Mouse (Mus musculus) thymus, adult 2 months (tissue): ENCODE results near the gene Gm10134. TPM values are rescaled to one million over a fixed set of nuclear protein-coding genes. Genes with fewer than 3 reads are reported as not detected.

Experiments
- DNase-seq: peaks from one replicate; pipeline ENCODE4 v3.0.0; 2021
- H3K27ac ChIP-seq: fragments of 200-500 bp; 2 replicates; pipeline ENCODE4 v1.5.1; 2012; ENCODE audit warnings: low read length, control low read depth; ENCODE audit not compliant: control insufficient read depth, insufficient read depth
- H3K27me3 ChIP-seq: fragments of 200-500 bp; 2 replicates; pipeline ENCODE4 v1.6.1; 2012; ENCODE audit warnings: mild to moderate bottlenecking, low read length, moderate library complexity, mixed read lengths; ENCODE audit not compliant: control insufficient read depth, insufficient read depth
- H3K36me3 ChIP-seq: fragments of 200-500 bp; 2 replicates; pipeline ENCODE4 v1.6.1; 2012; ENCODE audit warnings: mild to moderate bottlenecking, low read length, moderate library complexity; ENCODE audit not compliant: control insufficient read depth, insufficient read depth
- H3K4me1 ChIP-seq: fragments of 200-500 bp; replicated peaks from 2 replicates; pipeline ENCODE4 v1.6.1; 2012; ENCODE audit warnings: low read length; ENCODE audit not compliant: control insufficient read depth, insufficient read depth
- H3K4me3 ChIP-seq: fragments of 200-500 bp; 2 replicates; pipeline ENCODE4 v1.5.1; 2012; ENCODE audit warnings: mild to moderate bottlenecking, low read length, control low read depth, moderate library complexity; ENCODE audit not compliant: control insufficient read depth, insufficient read depth
- CTCF ChIP-seq: fragments of 200-500 bp; IDR thresholded peaks from 2 replicates; pipeline ENCODE4 v1.5.1; 2012; ENCODE audit warnings: mild to moderate bottlenecking, control low read depth, low read length, moderate library complexity, borderline replicate concordance; ENCODE audit not compliant: control insufficient read depth, poor library complexity, insufficient read depth; ENCODE audit errors: extremely low read depth
- POLR2A ChIP-seq: fragments of 200-500 bp; IDR thresholded peaks from 2 replicates; pipeline ENCODE4 v1.6.1; 2012; ENCODE audit warnings: mild to moderate bottlenecking, low read length, control low read depth, moderate library complexity; ENCODE audit not compliant: control insufficient read depth, poor library complexity, insufficient read depth; ENCODE audit errors: extremely low read depth
- WGBS: fragments of 180-500 bp; shearing (Covaris S2); methylation state at CpG from one replicate; pipeline ENCODE4 v1.1.7; 2018; 5-methylcytosine and 5-hydroxymethylcytosine counted together
- polyA plus RNA-seq: library from polyadenylated mRNA; depleted of rRNA; stranded (reverse); fragments of >200 nt; gene quantifications from 2 replicates; pipeline ENCODE4 v1.2.3, GENCODE M21; 2012

The Gm10134 gene
- polyA plus RNA-seq, 1 experiment, result 0.47 TPM

GRCm38 (mm10) chr2:28524406-28524805 is 18.5 kb downstream of the Gm10134 start:
- 90% methylated on average over 10 of the region's 10 CpGs for WGBS
- Histone ChIP-seq H3K4me1 (peaks cover 23% of the 10 kb centered on the region), H3K27me3 (no peaks in the 10 kb centered on the region), H3K27ac (no peak overlapping the region), H3K36me3 (no peaks in the 10 kb centered on the region), H3K4me3 (no peak overlapping the region)
- no peak for TF ChIP-seq POLR2A
- no peak for TF ChIP-seq CTCF
- DNase-seq, result no peak

- no peak for DNase-seq
- Histone ChIP-seq H3K27me3 (no peaks in the 10 kb centered on the region), H3K27ac (no peak overlapping the region), H3K4me1 (peaks cover 23% of the 10 kb centered on the region), H3K4me3 (no peak overlapping the region), H3K36me3 (no peaks in the 10 kb centered on the region)
- WGBS, result 36% methylated on average over 11 of the region's 11 CpGs
- no peak for TF ChIP-seq CTCF
- no peak for TF ChIP-seq POLR2A
Observed at GRCm38 (mm10) chr2:28525219-28525942, 19.5 kb downstream of the Gm10134 start.

- H3K27ac ChIP-seq, result no peak overlapping the region
- no peak for DNase-seq
- no peaks in the 10 kb centered on the region for H3K27me3 ChIP-seq
- H3K4me1 ChIP-seq, result peaks cover 23% of the 10 kb centered on the region
- H3K4me3 ChIP-seq, result no peak overlapping the region
- no peaks in the 10 kb centered on the region for H3K36me3 ChIP-seq
- 20% methylated on average over 12 of the region's 12 CpGs for WGBS
- TF ChIP-seq CTCF (peak; percentile 10; the same call in 1 of the 2 replicates), POLR2A (no peak)
Observed at GRCm38 (mm10) chr2:28525943-28526876, 20.3 kb downstream of the Gm10134 start.

GRCm38 (mm10) chr2:28527436-28528353 is 21.8 kb downstream of the Gm10134 start:
- H3K27me3 ChIP-seq, result no peaks in the 10 kb centered on the region
- H3K36me3 ChIP-seq, result no peaks in the 10 kb centered on the region
- peaks cover 18% of the 10 kb centered on the region for H3K4me1 ChIP-seq
- WGBS, result 94% methylated on average over 20 of the region's 20 CpGs
- no peak for DNase-seq
- H3K27ac ChIP-seq, result no peak overlapping the region
- TF ChIP-seq POLR2A (no peak), CTCF (no peak)
- no peak overlapping the region for H3K4me3 ChIP-seq

- Histone ChIP-seq H3K27ac (no peak overlapping the region), H3K36me3 (no peaks in the 10 kb centered on the region), H3K4me1 (peaks cover 18% of the 10 kb centered on the region), H3K4me3 (no peak overlapping the region), H3K27me3 (no peaks in the 10 kb centered on the region)
- TF ChIP-seq CTCF, result no peak
- no peak for TF ChIP-seq POLR2A
- WGBS, result 94% methylated on average over 7 of the region's 7 CpGs
- DNase-seq, result no peak
Observed at GRCm38 (mm10) chr2:28528354-28528730, 22.4 kb downstream of the Gm10134 start.

- Histone ChIP-seq H3K27ac (no peak overlapping the region), H3K4me1 (peaks cover 21% of the 10 kb centered on the region), H3K36me3 (no peaks in the 10 kb centered on the region), H3K27me3 (no peaks in the 10 kb centered on the region), H3K4me3 (no peak overlapping the region)
- TF ChIP-seq CTCF (no peak), POLR2A (no peak)
- DNase-seq, result no peak
- WGBS, result 92% methylated on average over 4 of the region's 4 CpGs
Observed at GRCm38 (mm10) chr2:28529856-28530255, 24.0 kb downstream of the Gm10134 start.
